Mouse (Mus musculus) left cerebral cortex, postnatal 14 days (tissue): ENCODE data around the gene Mast3. TPM values are rescaled to one million over a fixed set of nuclear protein-coding genes. Genes with fewer than 3 reads are reported as not detected.

Source experiments
- DNase-seq, 2 experiments: peaks; one replicate each; pipeline ENCODE4 v3.0.0; 2021 to 2022; ENCODE audit warnings: low spot score in 2 of 2, mixed read lengths in 1 of 2
- intact Hi-C: fragments of 180-260 bp; cut with DNase I; formaldehyde crosslinking; loops from one replicate; pipeline ENCODE4 v1.15.1; 2025
- microRNA-seq, 2 experiments: library from miRNA; unstranded; fragments of <30 nt; microRNA quantifications; one replicate each; pipeline ENCODE4 v1.2.0; 2022
- total RNA-seq, 2 experiments: library from RNA; stranded (reverse); gene quantifications; 2 replicates each; pipeline ENCODE4 v1.2.3; 2021

Mast3 gene
- total RNA-seq, 2 experiments from 2014 or later = 176 to 185 TPM

GRCm38 (mm10) chr8:70742176-70742575, 62.7 kb downstream of the Mast3 start:
- intact Hi-C loops = no loop called here
- DNase-seq = no peak

- no peak for DNase-seq
- intact Hi-C loops = no loop called here
These were observed 63.2 kb downstream of the Mast3 start for GRCm38 (mm10) chr8:70741661-70742060.

DNA sequence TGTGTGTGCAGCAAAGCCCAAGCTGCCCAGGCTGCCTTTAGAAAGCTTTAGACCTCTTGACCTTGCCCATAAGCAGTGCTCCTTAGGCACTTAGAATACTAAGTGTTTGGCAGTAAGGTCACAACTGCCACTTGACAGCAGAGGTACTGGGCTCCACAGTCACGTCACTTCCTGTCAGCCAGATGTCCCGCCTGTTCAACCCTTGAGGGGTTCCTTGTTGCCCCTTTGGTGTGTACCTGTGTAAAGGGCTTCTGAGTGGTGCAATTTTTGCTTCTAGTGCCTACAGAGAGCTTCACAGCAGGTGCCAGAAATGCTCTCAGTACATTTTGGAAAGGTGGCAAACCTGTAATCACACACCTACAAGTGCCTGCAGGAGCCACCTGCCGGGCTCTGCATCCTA, 66.6 kb downstream of the Mast3 start:
- intact Hi-C loops = no loop called here

GRCm38 (mm10) chr8:70737705-70738104, 67.1 kb downstream of the Mast3 start:
- no peak for DNase-seq
- intact Hi-C loops = no loop called here

More for the DNA sequence above, 66.6 kb downstream of the Mast3 start:
- DNase-seq = no peak

DNA sequence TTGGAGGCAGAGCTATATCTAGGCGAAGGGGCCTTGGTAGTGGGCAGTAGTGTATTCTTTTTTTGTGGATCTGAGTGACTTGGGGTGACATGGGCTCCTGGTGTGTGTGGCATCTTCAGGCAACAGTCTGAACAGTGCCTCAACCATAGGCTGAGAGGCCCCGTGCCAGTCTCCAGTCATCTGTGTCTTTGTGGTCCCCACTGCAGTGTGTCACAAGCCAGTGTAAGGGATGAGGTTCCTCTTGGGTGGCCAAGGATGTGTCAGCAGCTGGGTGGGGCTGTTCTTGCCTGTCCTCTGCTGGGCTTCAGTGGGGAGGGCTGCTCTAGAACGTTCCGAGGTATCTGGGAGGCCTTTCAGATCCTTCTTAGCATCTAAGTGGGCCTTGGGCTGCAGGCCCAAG, 73.9 kb downstream of the Mast3 start:
- intact Hi-C loops = no loop called here
- no peak for DNase-seq

DNA sequence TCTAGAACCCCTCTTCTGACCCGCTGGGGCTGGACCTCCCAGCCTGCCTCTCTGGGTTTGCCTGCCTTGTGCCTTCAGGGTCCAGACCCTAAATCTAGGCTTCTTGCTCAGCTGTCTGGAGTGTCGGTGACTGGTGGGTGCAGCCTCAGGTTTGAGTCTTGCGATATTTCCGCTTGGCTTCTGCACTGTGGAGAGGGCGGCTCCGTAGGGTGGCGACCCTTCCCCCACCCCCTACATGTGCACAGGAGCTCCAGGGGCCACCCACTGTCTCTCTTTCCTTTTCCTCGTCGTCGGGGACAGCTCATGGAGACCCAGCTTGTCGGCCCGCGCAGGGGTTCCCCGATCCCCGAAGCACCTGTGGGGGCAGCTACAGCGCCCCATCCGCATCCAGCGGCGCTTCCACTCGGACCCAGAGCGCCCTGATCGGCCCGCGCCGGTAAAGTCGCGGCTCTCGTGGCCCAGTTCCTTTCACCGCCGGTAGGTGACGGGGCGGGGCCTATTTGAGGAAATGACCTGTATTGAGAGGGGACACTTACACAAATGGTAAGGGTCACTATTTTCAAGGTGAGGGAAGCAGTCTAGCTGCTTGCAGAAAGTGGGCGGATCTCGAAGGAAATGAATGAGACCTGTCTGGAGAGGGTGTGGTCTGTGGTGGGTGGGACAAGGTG, 74.9 kb downstream of the Mast3 start:
- intact Hi-C loops = no loop called here
- DNase-seq = no peak

Small RNA genes lying within 50 kb of the gene (microRNA-seq; reads per million reads assigned to microRNA genes)
- 5.7 to 6.3 reads per million in 2 experiments for gene Mir7240

Other genes with a start within 250 kb of the Mast3 start
- gene Isyna1, start 210.7 kb downstream of the Mast3 start, total RNA-seq = 10 to 100 TPM; 47.5 to 51.0 TPM
- 100 to 1,000 TPM; 270 to 302 TPM for gene Ssbp4, start 196.2 kb downstream of the Mast3 start, total RNA-seq
- under 1 TPM; 0.90 to 0.97 TPM for gene Lrrc25, start 188.9 kb downstream of the Mast3 start, total RNA-seq
- not detected for gene Gdf15, start 172.6 kb downstream of the Mast3 start, total RNA-seq
- 10 to 100 TPM; 14.8 to 19.0 TPM for gene Pgpep1, start 144.7 kb downstream of the Mast3 start, total RNA-seq
- gene Lsm4, start 131.8 kb downstream of the Mast3 start, total RNA-seq = 10 to 100 TPM; 64.3 to 69.7 TPM
- 100 to 1,000 TPM; 165 to 193 TPM for gene Jund, start 106.1 kb downstream of the Mast3 start, total RNA-seq
- gene Iqcn, start 101.6 kb downstream of the Mast3 start, total RNA-seq = under 1 TPM in 1 of 2 experiments, not detected in 1; 0.08 TPM
- not detected for gene Gm3336, start 86.5 kb downstream of the Mast3 start, total RNA-seq
- gene Pde4c, start 81.3 kb downstream of the Mast3 start, total RNA-seq = 1 to 10 TPM; 1.0 to 1.7 TPM
- gene Rab3a, start 50.4 kb downstream of the Mast3 start, total RNA-seq = 100 to 1,000 TPM; 926 to 947 TPM
- gene Mpv17l2, start 44.1 kb downstream of the Mast3 start, total RNA-seq = 10 to 100 TPM; 36.3 to 36.5 TPM
- 100 to 1,000 TPM; 162 to 174 TPM for gene Pik3r2, start 28.3 kb downstream of the Mast3 start, total RNA-seq
- 1 to 10 TPM; 1.2 TPM for gene Il12rb1, start 3.4 kb upstream of the Mast3 start, total RNA-seq
- gene Arrdc2, start 34.7 kb upstream of the Mast3 start, total RNA-seq = 10 to 100 TPM; 10.2 to 17.2 TPM
- gene Kcnn1, start 58.2 kb upstream of the Mast3 start, total RNA-seq = 10 to 100 TPM; 17.2 to 19.2 TPM
- 10 to 100 TPM; 85.4 to 87.5 TPM for gene Ccdc124, start 68.9 kb upstream of the Mast3 start, total RNA-seq
- 10 to 100 TPM in 1 of 2 experiments, 1 to 10 TPM in 1; 8.4 to 10.3 TPM for gene Slc5a5, start 87.7 kb upstream of the Mast3 start, total RNA-seq
- gene Rpl18a, start 92.4 kb upstream of the Mast3 start, total RNA-seq = 100 to 1,000 TPM; 581 to 588 TPM
- gene Map1s, start 100.9 kb upstream of the Mast3 start, total RNA-seq = 10 to 100 TPM; 70.4 to 84.5 TPM